Mouse (Mus musculus) heart, adult 2 months (tissue): ENCODE measurements around the gene Serinc4.

ENCODE experiments used
- CTCF ChIP-seq: fragments of 200-600 bp; IDR thresholded peaks from 2 replicates; pipeline ENCODE4 v1.8.1; 2022; ENCODE audit warnings: antibody characterized with exemption, mild to moderate bottlenecking, moderate library complexity
- EP300 ChIP-seq: fragments of 200-500 bp; IDR thresholded peaks from 2 replicates; pipeline ENCODE4 v1.6.1; 2011; ENCODE audit warnings: low read depth, low read length, control low read depth; ENCODE audit not compliant: insufficient read depth
- POLR2A ChIP-seq: fragments of 200-500 bp; IDR thresholded peaks from 2 replicates; pipeline ENCODE4 v1.6.1; 2011; ENCODE audit warnings: mild to moderate bottlenecking, low read depth, low read length, control low read depth; ENCODE audit not compliant: insufficient read depth

- no peak for TF ChIP-seq CTCF
- no peak for TF ChIP-seq POLR2A
- TF ChIP-seq EP300 = no peak
Measured at GRCm38 (mm10) chr2:121477491-121478266, 21.1 kb upstream of the Serinc4 start.
